Mouse (Mus musculus): ENCODE data around the gene Ggps1. TPM values are rescaled to one million over a fixed set of nuclear protein-coding genes. Genes with fewer than 3 reads are reported as not detected.

Ggps1 gene
- 63.4 TPM for polyA plus RNA-seq (2014; fragmentation: Illumina TruSeq; extraction: RNeasy Lipid Tissue Mini Kit (QIAGEN cat#74804); ENCODE audit: low replicate concordance)

DNA sequence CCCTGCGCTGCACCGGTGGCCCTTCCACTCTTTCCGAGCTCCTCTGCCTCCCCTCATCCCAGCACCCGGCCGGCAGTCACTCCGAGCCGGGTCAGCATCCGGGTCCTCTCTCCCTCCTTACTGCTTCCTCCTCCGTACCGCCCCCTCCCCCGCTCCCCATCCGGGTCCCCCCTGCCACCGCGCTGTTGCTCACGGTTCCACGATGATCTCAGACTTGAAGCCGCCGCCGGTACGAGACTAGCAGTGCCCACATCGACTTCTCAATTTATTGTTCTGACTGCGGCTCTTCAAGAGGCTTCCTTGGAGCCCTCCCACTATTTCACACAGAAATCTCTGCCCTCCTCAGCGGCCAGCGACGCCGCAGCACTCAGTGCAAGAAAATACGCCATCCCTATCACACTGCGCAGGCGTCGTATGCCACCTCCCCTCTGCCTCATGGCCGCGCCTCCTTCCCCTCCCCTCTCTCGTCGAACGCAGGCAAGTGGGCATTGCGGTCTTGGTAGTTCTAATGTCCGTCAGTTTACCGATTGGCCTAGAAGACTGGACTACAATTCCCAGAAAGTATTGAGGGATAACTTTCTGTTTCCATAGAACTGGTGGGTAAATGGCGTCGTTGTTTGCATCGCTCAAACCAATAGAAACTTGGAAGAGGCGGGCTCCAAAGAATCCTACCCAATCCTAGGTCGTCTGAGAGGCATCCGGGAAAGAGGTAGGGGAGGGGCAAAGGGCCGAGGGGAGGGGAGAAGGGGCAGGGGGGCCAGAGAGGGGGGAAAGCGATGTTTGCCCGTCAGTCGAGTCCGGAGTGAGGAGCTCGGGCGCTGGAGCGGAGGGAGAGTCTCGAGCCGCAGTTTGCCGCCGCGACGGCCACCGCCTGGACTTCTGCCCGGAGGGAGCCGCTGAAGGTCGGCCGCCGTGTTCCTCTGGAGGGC is at the start of gene Ggps1, which contains the start of gene Arid4b:
Ggps1 (minus strand) TSS at position 476 of the 929 bp plus-strand sequence.
Arid4b (plus strand) TSS at position 220 of the 929 bp plus-strand sequence.

DNA sequence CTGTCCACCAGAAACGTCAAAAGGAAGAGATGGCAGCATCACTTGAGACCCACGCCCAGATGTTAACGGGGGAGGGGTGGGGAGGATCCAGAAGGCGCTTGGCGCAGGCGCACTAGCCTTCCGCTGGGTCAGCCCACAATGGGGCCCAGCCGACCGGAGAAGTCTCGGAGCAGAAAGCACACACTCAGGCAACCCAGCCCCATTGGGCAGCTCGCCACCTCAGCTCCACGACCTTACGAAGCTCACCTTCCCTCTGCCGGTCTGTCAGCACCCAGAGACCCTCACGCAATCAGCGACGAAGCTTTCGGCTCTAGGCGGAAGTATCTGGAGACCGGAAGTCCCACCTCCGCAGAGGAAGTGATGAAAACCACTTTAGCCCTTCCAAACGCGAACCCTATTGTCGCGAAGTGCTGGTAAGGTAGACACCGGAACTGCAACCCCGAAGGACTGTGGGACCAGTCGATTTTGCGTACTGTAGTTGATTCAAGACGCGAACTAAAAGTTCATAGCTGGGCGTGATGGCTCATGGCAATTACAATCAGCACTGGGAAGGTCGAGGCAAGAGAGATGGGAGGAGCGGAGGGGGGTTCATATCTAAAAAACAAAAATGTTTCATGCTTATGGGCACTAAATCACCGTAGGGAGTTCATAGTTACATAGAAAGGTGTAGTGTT is 23.9 kb downstream of the Ggps1 start, which contains the start of gene Tbce:
Tbce (minus strand) TSS at position 347 of the 674 bp plus-strand sequence.

Other genes with a start within 250 kb of the Ggps1 start
- gene B3galnt2, start 109.0 kb downstream of the Ggps1 start, polyA plus RNA-seq (2014; fragmentation: Illumina TruSeq; extraction: RNeasy Lipid Tissue Mini Kit (QIAGEN cat#74804); ENCODE audit: low replicate concordance), result 35.8 TPM
- 131 TPM for gene Tbce, start 23.9 kb downstream of the Ggps1 start, polyA plus RNA-seq (2014; fragmentation: Illumina TruSeq; extraction: RNeasy Lipid Tissue Mini Kit (QIAGEN cat#74804); ENCODE audit: low replicate concordance)
- gene Arid4b, start 256 bp downstream of the Ggps1 start, polyA plus RNA-seq (2014; fragmentation: Illumina TruSeq; extraction: RNeasy Lipid Tissue Mini Kit (QIAGEN cat#74804); ENCODE audit: low replicate concordance), result 61.6 TPM